Mouse (Mus musculus): ENCODE measurements around the gene Cybc1. TPM values are rescaled to one million over a fixed set of nuclear protein-coding genes. Genes with fewer than 3 reads are reported as not detected.

Cybc1 gene
- 10 to 100 TPM; 78.0 to 81.9 TPM for total RNA-seq (2023)

DNA sequence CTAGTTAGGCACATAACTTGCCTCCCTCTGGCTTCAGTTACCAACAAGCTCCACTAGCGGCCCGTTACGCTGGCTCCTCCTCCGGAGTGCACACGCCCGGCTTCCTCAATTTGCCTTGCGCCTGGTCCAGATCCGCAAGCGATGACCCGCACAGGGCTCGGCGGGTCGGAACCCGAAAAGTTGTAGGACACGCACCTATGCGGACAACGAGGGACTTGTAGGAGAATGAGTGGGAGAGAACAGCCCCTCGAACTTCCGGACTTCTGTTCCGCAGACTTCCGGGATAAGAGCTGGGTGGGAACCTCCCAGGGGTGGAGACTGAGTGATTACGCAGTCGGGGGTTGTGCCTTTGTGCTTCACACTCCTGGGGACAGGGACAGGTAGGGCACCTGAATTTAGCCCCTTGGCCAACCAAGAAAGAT lies at the start of gene Cybc1:
TSS of gene Cybc1 (minus strand) at position 305 of the 422 bp plus-strand sequence.

DNA sequence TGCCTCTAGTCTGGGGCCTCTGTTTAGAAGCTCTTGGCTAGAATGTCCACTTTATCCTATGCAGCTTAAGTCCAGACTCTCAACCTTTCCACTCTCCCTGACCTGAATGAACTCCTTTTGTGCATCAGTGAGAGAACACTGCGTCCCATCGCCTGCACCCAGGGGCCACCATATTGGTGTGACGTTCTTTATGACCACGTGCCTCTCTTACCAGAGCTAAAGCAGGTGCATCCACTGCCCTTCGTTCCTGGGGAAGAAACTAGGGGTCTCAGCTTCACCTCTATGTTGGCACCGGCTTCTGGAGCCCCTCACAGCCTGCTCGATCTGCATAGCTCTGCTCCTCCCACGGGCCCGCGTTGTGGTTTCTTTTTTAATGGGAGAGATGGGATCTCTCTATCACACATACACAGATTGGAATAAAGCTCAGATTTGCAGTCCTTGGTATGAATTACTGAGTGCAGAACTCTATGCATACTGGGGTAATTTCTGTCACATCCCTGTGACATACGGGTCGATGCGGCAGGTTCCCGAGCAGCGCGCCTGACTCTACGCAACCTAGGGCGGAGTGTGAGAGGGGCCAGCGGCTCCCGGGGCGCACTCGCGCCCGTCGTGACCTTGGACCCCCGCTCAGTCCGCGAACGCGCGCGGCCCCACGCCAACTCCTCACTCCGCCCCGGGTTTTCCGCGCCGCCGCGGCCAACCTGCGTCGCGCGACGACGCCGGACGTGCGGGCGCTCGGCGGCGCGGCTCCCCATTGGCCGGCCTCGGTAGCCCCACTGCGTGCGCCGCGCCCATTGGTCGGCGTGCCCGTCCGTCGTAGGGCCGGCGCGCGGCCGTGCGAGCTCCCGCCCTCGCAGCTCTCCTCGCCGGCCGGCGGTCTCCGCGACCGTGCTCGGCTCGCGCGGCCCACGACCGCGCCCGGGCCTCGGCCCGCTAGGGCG lies 30.3 kb upstream of the Cybc1 start, which contains the start of gene Foxk2:
TSS of gene Foxk2 (plus strand) at position 831 of the 941 bp plus-strand sequence.

DNA sequence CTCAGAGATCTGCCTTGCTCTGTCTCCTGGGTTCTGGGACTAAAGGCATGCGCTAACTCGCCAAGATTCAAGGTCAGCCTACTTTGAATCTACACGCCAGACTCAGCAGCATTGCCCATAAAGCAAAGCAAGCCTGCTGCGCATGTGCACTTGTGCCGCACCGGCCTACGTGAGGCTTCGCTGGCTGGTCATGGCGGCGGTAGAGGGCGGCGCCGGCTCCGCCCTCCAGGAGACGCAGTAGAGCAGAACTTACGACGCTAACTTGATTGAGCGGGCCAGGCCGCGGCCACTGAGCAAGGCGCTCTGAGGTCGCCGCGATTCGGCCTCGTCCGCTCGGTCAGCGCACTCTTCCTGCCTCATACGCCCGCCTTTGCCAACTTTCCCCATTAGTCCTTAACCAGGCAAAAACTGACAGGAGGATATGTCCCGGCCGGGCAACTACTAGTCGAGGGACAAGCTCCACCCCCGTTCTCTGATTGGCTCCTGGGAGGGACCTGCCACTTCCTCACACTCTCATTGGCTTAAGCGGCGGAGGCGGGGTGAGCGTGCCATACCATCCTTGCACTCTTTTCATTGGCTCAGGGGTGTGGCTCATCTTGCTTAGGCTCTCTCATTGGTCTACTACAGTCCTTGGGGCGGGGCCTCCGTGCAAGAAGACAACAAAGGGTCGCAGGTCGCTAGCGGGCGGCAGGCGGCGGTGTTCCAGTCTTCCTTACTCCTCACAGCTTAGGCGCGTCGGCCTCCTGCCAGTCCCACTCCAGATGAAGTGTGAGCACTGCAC lies 7.6 kb upstream of the Cybc1 start, which contains the start of gene Narf:
TSS of gene Narf (plus strand) at position 690 of the 781 bp plus-strand sequence.

DNA sequence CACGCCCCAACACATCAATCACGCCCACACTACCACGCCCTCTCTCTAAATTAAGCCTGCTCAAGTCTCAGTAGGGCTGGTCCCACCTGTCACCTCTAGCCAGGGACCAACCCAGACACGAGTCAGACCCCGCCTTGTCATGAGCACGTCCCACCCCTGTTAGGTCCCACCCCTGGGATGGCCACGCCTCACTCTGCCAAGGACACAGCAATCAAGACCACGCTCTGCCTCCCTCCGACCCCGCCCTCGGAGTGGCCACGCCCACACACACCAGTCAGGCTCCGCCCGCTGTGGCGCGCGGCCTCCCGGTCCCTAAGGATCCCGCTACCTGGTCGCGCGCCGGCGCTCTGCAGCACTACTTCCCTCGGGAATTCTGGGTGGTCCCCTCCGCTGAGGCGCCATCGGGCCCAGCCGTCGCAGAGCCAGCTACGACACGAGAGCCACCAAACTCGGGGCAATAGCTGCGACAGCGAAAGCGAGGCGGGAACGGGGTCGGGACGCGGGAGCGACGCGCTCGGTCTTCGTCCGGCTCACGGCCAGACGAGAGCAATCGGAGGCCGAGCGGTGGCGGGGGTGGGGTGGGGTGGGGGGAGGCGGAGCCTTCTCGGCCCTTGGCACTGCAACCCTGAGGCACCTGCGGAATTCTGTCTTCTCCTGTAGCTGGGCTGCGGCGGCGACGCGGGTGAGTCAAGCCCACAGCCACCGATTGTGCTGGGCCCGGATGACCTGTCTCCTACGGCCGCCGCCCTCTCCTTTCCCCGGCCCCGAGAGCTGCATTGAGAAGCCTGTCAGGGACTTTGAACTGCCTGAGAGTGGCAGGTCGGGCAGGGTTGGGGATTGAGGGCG lies 24.7 kb downstream of the Cybc1 start, which contains the start of the genes Hexdc and Ogfod3:
TSS of gene Hexdc (plus strand) at position 273 of the 846 bp plus-strand sequence.
TSS of gene Ogfod3 (minus strand) at position 551 of the 846 bp plus-strand sequence.

Other genes with a start within 250 kb of the Cybc1 start
- gene Csnk1d, start 238.0 kb downstream of the Cybc1 start, total RNA-seq (2023): 100 to 1,000 TPM; 146 to 149 TPM
- gene Cd7, start 189.9 kb downstream of the Cybc1 start, total RNA-seq (2023): 10 to 100 TPM; 22.4 to 35.1 TPM
- gene Sectm1b, start 165.8 kb downstream of the Cybc1 start, total RNA-seq (2023): not detected
- gene Sectm1a, start 148.1 kb downstream of the Cybc1 start, total RNA-seq (2023): under 1 TPM; 0.52 to 0.97 TPM
- not detected for gene Tex19.2, start 110.6 kb downstream of the Cybc1 start, total RNA-seq (2023)
- gene Tex19.1, start 83.2 kb downstream of the Cybc1 start, total RNA-seq (2023): not detected
- gene Uts2r, start 69.1 kb downstream of the Cybc1 start, total RNA-seq (2023): not detected
- 1 to 10 TPM; 5.2 to 5.6 TPM for gene Hexdc, start 24.9 kb downstream of the Cybc1 start, total RNA-seq (2023)
- gene Ogfod3, start 24.6 kb downstream of the Cybc1 start, total RNA-seq (2023): 1 to 10 TPM; 5.0 to 7.0 TPM
- 10 to 100 TPM; 26.4 to 33.7 TPM for gene Narf, start 7.9 kb upstream of the Cybc1 start, total RNA-seq (2023)
- 10 to 100 TPM; 29.2 to 33.9 TPM for gene Foxk2, start 30.7 kb upstream of the Cybc1 start, total RNA-seq (2023)
- gene Wdr45b, start 125.1 kb upstream of the Cybc1 start, total RNA-seq (2023): 10 to 100 TPM; 64.2 to 71.9 TPM
- not detected for gene Rab40b, start 158.9 kb upstream of the Cybc1 start, total RNA-seq (2023)
- 1 to 10 TPM; 4.5 to 6.2 TPM for gene Fn3krp, start 192.1 kb upstream of the Cybc1 start, total RNA-seq (2023)
- under 1 TPM in 1 of 2 experiments, not detected in 1; 0.52 TPM for gene Fn3k, start 205.6 kb upstream of the Cybc1 start, total RNA-seq (2023)
- 10 to 100 TPM; 26.7 to 27.5 TPM for gene Tbcd, start 222.6 kb upstream of the Cybc1 start, total RNA-seq (2023)